Mouse (Mus musculus) liver, embryonic 11.5 days (tissue): ENCODE measurements around the gene Arl6. TPM values are rescaled to one million over a fixed set of nuclear protein-coding genes. Genes with fewer than 3 reads are reported as not detected.

Source experiments
- polyA plus RNA-seq: library from polyadenylated mRNA; unstranded; fragments of >200 nt; fragmentation: Nextera tagmentation; extraction: Ambion mirVana; gene quantifications from 2 replicates; pipeline ENCODE4 v1.2.1, GENCODE M21; 2014

Arl6 gene
- polyA plus RNA-seq, 1 experiment from 2014 or later = 12.8 TPM

Other genes with a start within 250 kb of the Arl6 start
- not detected in 2 replicates for gene Gabrr3, start 232.1 kb downstream of the Arl6 start, polyA plus RNA-seq
- gene Riox2, start 167.6 kb downstream of the Arl6 start, polyA plus RNA-seq = 39.4 and 44.6 TPM in 2 replicates
- 4.0 and 4.6 TPM in 2 replicates for gene Crybg3, start 38.4 kb downstream of the Arl6 start, polyA plus RNA-seq